Mouse (Mus musculus) central nervous system, embryonic 18 days (tissue): ENCODE measurements around the gene Gpr25. TPM values are rescaled to one million over a fixed set of nuclear protein-coding genes. Genes with fewer than 3 reads are reported as not detected.

Experiments
- polyA plus RNA-seq: library from polyadenylated mRNA; depleted of rRNA; stranded (reverse); fragments of >200 nt; gene quantifications from 2 replicates; pipeline ENCODE4 v1.2.3, GENCODE M21; 2012; rRNA removed

The Gpr25 gene
- polyA plus RNA-seq: 5.5 and 6.6 TPM in 2 replicates

GRCm38 (mm10) chr1:136260635-136261238, at the start of gene Gpr25:
TSS of gene Gpr25 (minus strand) at chr1:136260873.

GRCm38 (mm10) chr1:136233892-136234594, 26.6 kb downstream of the Gpr25 start, which contains the start of gene Inava:
TSS of gene Inava (minus strand) at chr1:136234264.

GRCm38 (mm10) chr1:136212803-136213202, 47.9 kb downstream of the Gpr25 start, which contains the start of gene Mroh3:
TSS of gene Mroh3 (minus strand) at chr1:136212828.

Other genes starting within 250 kb of the Gpr25 start
- 0.35 and 0.40 TPM in 2 replicates for gene Ascl5, start 210.1 kb downstream of the Gpr25 start, polyA plus RNA-seq
- gene Cacna1s, start 208.1 kb downstream of the Gpr25 start, polyA plus RNA-seq: 0.44 and 1.8 TPM in 2 replicates
- gene Kif21b, start 129.5 kb downstream of the Gpr25 start, polyA plus RNA-seq: 97.3 and 121 TPM in 2 replicates
- 0.26 and 0.44 TPM in 2 replicates for gene Mroh3, start 48.0 kb downstream of the Gpr25 start, polyA plus RNA-seq
- 4.4 and 5.0 TPM in 2 replicates for gene Inava, start 26.6 kb downstream of the Gpr25 start, polyA plus RNA-seq
- 49.9 and 54.1 TPM in 2 replicates for gene Camsap2, start 85.2 kb upstream of the Gpr25 start, polyA plus RNA-seq
- 9.3 and 9.5 TPM in 2 replicates for gene Ddx59, start 154.4 kb upstream of the Gpr25 start, polyA plus RNA-seq
- 0.96 and 1.1 TPM in 2 replicates for gene Kif14, start 205.5 kb upstream of the Gpr25 start, polyA plus RNA-seq